Mouse (Mus musculus) spleen, adult 12 weeks (tissue): ENCODE results near the gene Bcam.

Experiments used
- DNase-seq: peaks from one replicate; pipeline ENCODE4 v3.0.0; 2022; ENCODE audit warnings: low spot score

Bcam gene

DNA sequence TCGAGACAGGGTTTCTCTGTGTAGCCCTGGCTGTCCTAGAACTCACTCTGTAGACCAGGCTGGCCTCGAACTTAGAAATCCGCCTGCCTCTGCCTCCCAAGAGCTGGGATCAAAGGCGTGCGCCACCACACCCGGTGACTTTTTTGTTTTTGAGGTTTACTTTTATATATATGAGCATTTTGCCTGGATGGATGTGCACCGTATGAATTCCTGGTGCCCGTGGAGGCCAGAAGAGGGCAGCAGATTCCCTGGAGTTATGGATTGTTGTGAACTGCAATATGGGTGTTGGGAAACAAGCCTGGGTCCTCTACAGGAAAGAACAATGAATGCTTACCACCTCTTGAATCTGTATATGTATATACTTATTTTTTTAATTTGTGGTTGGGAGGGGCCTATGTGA, 18.2 kb downstream of the Bcam start:
- DNase-seq: no peak

GRCm38 (mm10) chr7:19751070-19751383, 19.8 kb downstream of the Bcam start:
- DNase-seq: no peak

- peak; percentile 53 for DNase-seq
Observed at GRCm38 (mm10) chr7:19750217-19751069, 20.4 kb downstream of the Bcam start, which contains the start of gene Nectin2. Gene Nectin2, minus strand, starts transcription at chr7:19750483.

DNA sequence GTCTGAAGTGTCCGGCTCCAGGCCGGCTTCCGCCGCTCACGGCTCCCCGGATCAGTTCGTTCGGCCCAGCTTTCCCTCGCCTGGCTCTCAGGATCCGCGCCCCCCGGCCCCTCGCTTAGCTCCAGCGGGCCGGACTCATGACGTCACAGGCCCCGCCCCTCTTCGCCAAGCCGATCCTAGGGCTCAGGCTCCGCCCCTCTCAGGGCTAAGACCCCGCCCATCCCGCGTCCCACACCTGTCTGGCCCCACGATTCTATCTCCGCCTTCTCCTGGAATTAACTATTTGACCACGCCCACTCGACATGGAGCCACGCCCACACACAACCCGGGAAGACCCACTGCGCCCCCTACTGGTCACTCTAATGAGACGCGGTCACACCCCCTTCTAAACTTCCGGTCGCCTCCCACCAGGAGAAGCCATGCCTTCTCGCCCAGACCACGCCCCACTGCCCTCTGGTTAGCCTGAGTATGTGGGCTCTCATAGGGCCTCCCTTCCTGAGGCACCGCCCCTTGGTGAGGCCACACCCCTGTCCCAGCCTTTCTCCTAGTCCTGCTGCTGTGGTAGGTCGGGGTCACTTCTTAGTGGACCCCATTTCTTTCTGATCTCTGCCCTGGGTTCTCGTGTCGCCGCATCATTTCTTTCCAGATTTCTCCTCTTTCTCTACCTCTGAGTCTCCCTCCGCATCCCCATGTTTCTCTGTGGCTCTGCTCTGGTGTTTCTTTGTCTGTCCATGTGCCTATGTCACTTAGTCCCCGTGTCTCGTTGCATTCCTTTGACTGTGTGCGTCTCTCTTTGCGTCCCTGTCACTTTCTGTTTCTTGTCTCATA, 21.2 kb downstream of the Bcam start:
- DNase-seq: peak; percentile 61

GRCm38 (mm10) chr7:19748219-19749195, 22.3 kb downstream of the Bcam start:
- DNase-seq: no peak

- DNase-seq: no peak
Observed at GRCm38 (mm10) chr7:19747420-19748218, 23.2 kb downstream of the Bcam start.

DNA sequence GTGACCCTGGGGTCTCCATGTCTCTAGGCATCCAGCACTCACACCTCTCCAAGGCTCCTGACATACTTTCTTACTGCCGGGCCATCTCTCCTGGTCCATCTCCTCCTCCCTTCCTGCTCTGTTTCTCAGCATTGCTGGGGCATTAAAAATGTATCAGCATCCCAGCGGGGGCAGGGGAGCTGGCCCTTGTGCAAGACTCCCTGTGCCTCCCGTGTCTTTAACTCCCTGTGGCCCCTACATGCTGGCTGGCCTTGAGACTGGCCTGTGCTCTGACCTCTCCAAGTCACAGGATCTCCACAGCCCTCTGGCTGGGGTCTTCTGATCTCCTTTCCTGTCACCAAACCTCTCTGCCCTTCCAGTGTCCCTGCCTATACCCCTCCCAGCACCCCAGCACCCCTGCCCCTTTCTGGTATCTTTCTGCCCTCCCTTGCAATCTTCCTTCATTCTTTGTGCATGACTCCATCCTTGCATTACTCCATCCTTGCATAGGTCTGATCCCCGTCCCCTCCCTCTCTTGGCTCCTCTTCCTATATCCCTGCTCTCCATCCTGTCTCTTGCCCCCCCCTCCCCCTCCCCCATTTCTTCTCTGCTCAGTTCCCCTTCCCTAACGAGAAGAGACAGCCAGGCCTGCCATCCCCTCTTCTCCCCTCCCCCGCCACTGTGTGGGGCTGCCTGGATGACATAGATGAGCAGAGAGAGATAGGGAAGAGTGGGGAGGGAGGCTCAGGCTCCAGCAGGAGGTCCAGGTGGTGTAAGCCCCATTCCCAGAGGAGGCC, 24.2 kb downstream of the Bcam start:
- no peak for DNase-seq

GRCm38 (mm10) chr7:19745971-19746370, 24.8 kb downstream of the Bcam start:
- DNase-seq: no peak

GRCm38 (mm10) chr7:19744590-19745385, 26.0 kb downstream of the Bcam start:
- DNase-seq: no peak

DNA sequence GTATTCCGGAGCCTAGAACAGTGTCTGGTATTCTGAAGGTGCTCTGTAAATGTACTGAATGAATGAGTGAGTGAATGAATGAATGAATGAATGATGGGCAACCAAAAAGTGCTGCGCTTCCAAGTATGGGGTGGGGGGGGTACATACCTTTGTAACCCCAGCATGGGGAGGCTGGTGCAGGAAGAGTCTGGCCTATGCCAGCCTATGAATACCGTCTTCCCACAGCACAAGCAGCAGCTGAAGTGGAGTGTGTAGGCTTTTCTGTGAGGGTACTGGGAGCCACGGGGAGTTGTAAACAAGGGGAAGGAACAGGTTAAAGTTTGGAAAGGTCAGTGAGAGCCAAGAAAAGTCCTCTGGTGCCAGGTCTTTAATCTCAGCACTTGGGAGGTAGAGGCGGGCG, 27.0 kb downstream of the Bcam start:
- no peak for DNase-seq

DNA sequence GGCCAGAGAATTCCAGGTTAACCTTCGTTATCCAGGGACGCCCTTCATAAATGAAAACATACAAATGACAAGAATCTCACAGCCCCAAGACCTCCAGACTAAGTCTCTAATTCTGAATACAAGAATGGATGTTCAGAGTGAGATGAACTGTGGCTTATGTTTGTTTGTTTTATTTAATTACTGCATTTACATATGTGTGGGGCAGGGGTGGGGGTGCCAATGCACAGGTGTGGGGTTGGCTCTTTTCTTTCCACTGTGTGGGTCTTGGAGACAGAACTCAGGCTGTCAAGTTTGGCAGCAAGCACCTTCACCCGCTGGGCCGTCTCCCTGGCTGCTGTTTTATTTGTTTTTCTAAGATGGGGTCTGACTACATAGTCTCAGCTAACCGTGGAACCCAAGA, 28.3 kb downstream of the Bcam start:
- no peak for DNase-seq

DNA sequence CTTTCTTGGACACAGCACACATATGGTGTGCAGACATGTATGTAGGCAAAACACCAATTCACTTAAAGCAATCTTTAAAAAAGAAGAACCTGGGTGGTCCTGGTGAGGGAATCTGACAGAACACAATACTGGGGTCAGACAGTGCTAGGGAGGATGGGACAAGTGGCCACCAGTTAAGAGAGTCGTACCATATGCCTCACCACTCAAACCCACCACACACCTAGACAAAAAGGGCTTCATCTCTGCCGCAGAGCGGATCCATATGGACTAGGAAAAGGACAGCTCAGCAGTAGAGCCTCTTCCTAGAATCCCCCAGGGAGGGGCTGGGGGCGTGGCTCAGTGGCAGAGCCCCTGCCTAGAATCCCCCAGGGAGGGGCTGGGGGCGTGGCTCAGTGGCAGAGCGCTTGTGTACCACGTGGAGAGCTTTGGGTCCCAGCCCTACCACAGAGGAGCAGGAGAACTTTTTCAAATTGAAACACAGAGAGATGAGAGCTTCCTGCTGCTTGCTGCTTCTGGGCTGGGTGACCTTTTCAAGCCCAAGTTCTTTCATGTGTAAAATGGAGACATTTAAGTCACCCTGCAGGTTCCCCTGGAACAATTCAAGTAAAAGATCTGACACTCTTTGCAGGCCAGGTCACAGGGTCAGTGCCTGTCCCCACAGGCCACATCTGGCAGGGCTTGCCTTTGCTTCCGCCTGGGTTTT, 29.3 kb downstream of the Bcam start:
- no peak for DNase-seq

- no peak for DNase-seq
Observed at GRCm38 (mm10) chr7:19740269-19740668, 30.5 kb downstream of the Bcam start.

DNA sequence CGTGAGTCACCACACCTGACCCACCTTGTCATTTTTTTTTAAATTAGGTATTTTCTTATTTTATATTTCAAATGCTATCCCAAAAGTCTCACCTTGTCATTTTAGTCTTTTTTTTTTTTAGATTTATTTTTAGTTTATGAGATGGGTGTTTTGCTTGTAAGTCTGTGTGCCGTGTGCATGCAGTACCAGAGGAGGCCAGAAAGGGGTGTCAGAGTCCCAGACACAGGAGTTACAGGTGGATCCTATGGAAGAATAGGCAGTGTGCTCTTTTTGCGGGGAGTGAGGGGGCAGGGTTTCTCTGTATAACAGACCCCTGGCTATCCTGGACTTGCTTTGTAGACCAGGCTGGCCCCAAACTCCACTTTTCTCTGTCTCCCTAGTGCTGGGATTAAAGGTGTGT, 32.0 kb downstream of the Bcam start:
- DNase-seq: no peak

DNA sequence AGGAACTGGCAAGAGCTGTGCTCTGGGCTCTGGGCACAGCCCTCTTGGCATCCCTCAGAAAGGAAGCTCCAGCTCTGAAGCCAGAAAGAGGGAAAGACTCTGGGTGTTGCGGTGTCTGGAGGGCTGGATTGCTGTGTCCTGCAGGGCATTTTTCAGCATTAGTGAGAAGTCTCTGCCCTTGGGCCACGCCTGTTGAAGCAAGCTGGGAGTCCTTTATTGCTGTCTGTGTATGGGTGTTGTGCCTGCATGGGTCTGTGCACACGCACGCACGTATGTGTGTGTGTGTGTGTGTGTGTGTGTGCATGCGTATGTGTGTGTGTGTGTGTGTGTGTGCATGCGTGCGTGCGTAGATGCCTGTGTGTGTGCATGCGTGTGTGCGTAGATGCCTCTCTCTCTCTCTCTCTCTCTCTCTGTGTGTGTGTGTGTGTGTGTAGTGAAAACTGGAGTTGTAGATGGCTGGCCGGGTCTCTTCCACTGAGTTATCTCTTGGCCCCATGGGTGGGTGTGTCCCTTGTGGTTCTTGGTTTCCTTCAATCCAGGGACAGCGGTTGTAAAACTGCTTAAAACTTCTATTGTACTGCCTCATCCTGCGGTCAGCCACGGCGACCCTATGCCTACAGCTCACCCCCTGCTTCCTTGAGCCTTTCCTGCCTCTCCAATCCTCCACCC, 34.3 kb downstream of the Bcam start:
- no peak for DNase-seq

- DNase-seq: no peak
Observed at GRCm38 (mm10) chr7:19734178-19734666, 36.6 kb downstream of the Bcam start.

GRCm38 (mm10) chr7:19726541-19726940, 44.3 kb downstream of the Bcam start:
- no peak for DNase-seq

DNA sequence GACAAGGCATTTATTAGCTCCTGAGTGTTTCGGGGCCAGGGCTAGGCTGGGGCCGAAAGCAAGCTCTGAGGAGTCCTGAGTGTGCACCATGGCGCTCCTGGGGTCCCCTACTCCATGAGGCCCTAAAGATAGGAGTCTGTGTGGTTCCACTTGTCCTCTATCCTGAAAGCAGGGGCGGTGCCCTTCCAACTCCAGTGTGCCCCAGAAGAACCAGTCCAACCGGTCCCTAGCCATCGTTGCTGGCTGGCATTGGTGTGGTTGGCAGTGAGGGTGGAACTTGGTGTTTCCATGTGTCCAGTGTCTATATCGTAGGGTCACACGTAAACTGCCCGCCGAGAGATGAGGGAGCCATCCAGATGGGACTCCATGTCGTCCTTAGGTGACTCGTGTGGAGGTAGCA, 46.6 kb downstream of the Bcam start:
- DNase-seq: no peak
